Mouse (Mus musculus) heart, embryonic 11.5 days (tissue): ENCODE results near the gene Ube2e3. TPM values are rescaled to one million over a fixed set of nuclear protein-coding genes. Genes with fewer than 3 reads are reported as not detected.

Source experiments
- ATAC-seq: fragments of 200-750 bp; cut with Nextera tagmentation; replicated peaks from 2 replicates; pipeline ENCODE4 v1.8.0; 2017; ENCODE audit warnings: moderate library complexity; ENCODE audit not compliant: insufficient number of reproducible peaks, low FRiP score, low TSS enrichment
- H3K27ac ChIP-seq: fragments of 300-500 bp; sonication (generic); 2 replicates; pipeline ENCODE4 v1.5.1; 2014; ENCODE audit warnings: mild to moderate bottlenecking, low read depth, low read length
- H3K27me3 ChIP-seq: fragments of 300-500 bp; sonication (generic); 2 replicates; pipeline ENCODE4 v1.6.1; 2014; ENCODE audit warnings: mild to moderate bottlenecking, low read length, mixed read lengths; ENCODE audit not compliant: control insufficient read depth, insufficient read depth
- H3K36me3 ChIP-seq: fragments of 300-500 bp; sonication (generic); 2 replicates; pipeline ENCODE4 v1.6.1; 2014; ENCODE audit warnings: mild to moderate bottlenecking, low read length, moderate library complexity, mixed read lengths; ENCODE audit not compliant: control insufficient read depth, insufficient read depth
- H3K4me1 ChIP-seq: fragments of 300-500 bp; sonication (generic); 2 replicates; pipeline ENCODE4 v1.6.1; 2014; ENCODE audit warnings: low read length; ENCODE audit not compliant: control insufficient read depth, insufficient read depth
- H3K4me2 ChIP-seq: fragments of 300-500 bp; sonication (generic); 2 replicates; pipeline ENCODE4 v1.6.1; 2014; ENCODE audit warnings: mild to moderate bottlenecking, moderate library complexity
- H3K4me3 ChIP-seq: fragments of 300-500 bp; sonication (generic); 2 replicates; pipeline ENCODE4 v1.5.1; 2014; ENCODE audit warnings: low read depth, low read length
- H3K9ac ChIP-seq: fragments of 300-500 bp; sonication (generic); 2 replicates; pipeline ENCODE4 v1.6.1; 2014; ENCODE audit warnings: mild to moderate bottlenecking, low read depth, low read length, moderate library complexity
- H3K9me3 ChIP-seq: fragments of 300-500 bp; sonication (generic); replicated peaks from 2 replicates; pipeline ENCODE4 v1.6.1; 2016; ENCODE audit warnings: low read length; ENCODE audit not compliant: control insufficient read depth
- WGBS: fragments of 180-500 bp; shearing (Covaris S2); extraction: QIAGEN DNeasy Blood & Tissue Kit; methylation state at CpG from one replicate; pipeline ENCODE4 v1.1.7; 2014; ENCODE audit not compliant: insufficient replicate concordance; 5-methylcytosine and 5-hydroxymethylcytosine counted together
- polyA plus RNA-seq: library from polyadenylated mRNA; unstranded; fragments of >200 nt; fragmentation: Nextera tagmentation; extraction: Ambion mirVana; gene quantifications from 2 replicates; pipeline ENCODE4 v1.2.1, GENCODE M21; 2014

Ube2e3 gene
- polyA plus RNA-seq, 1 experiment from 2014 or later: 131 TPM

GRCm38 (mm10) chr2:78871971-78872860 lies 4.3 kb downstream of the Ube2e3 start:
- no peaks in the 10 kb centered on the region for H3K36me3 ChIP-seq
- peak overlapping the region; percentile 82 for H3K4me2 ChIP-seq
- H3K27ac ChIP-seq: peak overlapping the region; percentile 64
- peak overlapping the region; percentile 37 for H3K4me3 ChIP-seq
- no peak for ATAC-seq
- no peaks in the 10 kb centered on the region for H3K27me3 ChIP-seq
- no peaks in the 10 kb centered on the region for H3K9me3 ChIP-seq
- H3K9ac ChIP-seq: peak overlapping the region; percentile 68
- 45% methylated on average over 8 of the region's 8 CpGs for WGBS
- H3K4me1 ChIP-seq: peaks cover 27% of the 10 kb centered on the region

GRCm38 (mm10) chr2:78873946-78874345 lies 6.0 kb downstream of the Ube2e3 start:
- peak overlapping the region; percentile 22; the same call in 1 of the 2 replicates for H3K27ac ChIP-seq
- H3K4me3 ChIP-seq: no peak overlapping the region
- peaks cover 35% of the 10 kb centered on the region for H3K4me1 ChIP-seq

GRCm38 (mm10) chr2:78876002-78876401 lies 8.1 kb downstream of the Ube2e3 start:
- Histone ChIP-seq H3K27me3 (no peaks in the 10 kb centered on the region), H3K27ac (no peak overlapping the region)

More at GRCm38 (mm10) chr2:78873946-78874345, 6.0 kb downstream of the Ube2e3 start:
- Histone ChIP-seq H3K9me3 (no peaks in the 10 kb centered on the region), H3K36me3 (no peaks in the 10 kb centered on the region), H3K9ac (no peak overlapping the region), H3K27me3 (no peaks in the 10 kb centered on the region), H3K4me2 (peak overlapping the region; percentile 27)
- WGBS: 13% methylated on average over 2 of the region's 2 CpGs
- ATAC-seq: no peak

GRCm38 (mm10) chr2:78882068-78882467 lies 14.1 kb downstream of the Ube2e3 start:
- Histone ChIP-seq H3K36me3 (no peaks in the 10 kb centered on the region), H3K27ac (peak overlapping the region; percentile 46; the same call in 1 of the 2 replicates), H3K4me1 (peaks cover 17% of the 10 kb centered on the region), H3K9ac (no peak overlapping the region), H3K4me3 (no peak overlapping the region), H3K27me3 (no peaks in the 10 kb centered on the region), H3K9me3 (no peaks in the 10 kb centered on the region), H3K4me2 (no peak overlapping the region)
- peak; percentile 62; the same call in 1 of the 2 replicates for ATAC-seq
- WGBS: 78% methylated on average over 1 of the region's 1 CpGs

More at GRCm38 (mm10) chr2:78876002-78876401, 8.1 kb downstream of the Ube2e3 start:
- no peak overlapping the region for H3K4me3 ChIP-seq
- H3K9ac ChIP-seq: no peak overlapping the region
- H3K4me2 ChIP-seq: no peak overlapping the region
- no peaks in the 10 kb centered on the region for H3K9me3 ChIP-seq
- H3K36me3 ChIP-seq: no peaks in the 10 kb centered on the region
- H3K4me1 ChIP-seq: peaks cover 27% of the 10 kb centered on the region
- no peak for ATAC-seq

GRCm38 (mm10) chr2:78882743-78883433 lies 15.0 kb downstream of the Ube2e3 start:
- 70% methylated on average over 3 of the region's 3 CpGs for WGBS
- Histone ChIP-seq H3K27ac (peak overlapping the region; percentile 38; the same call in 1 of the 2 replicates), H3K4me3 (no peak overlapping the region), H3K36me3 (no peaks in the 10 kb centered on the region), H3K9ac (no peak overlapping the region), H3K4me1 (peaks cover 17% of the 10 kb centered on the region), H3K9me3 (no peaks in the 10 kb centered on the region), H3K27me3 (no peaks in the 10 kb centered on the region), H3K4me2 (0 out of 2 replicates have a peak overlapping the region, but pooled peaks have one; percentile 12)
- peak; percentile 77 for ATAC-seq

- no peak overlapping the region for H3K9ac ChIP-seq
- no peak for ATAC-seq
- WGBS: 76% methylated on average over 2 of the region's 2 CpGs
- H3K9me3 ChIP-seq: no peaks in the 10 kb centered on the region
- H3K4me1 ChIP-seq: peaks cover 9% of the 10 kb centered on the region
- H3K4me2 ChIP-seq: no peak overlapping the region
- H3K27ac ChIP-seq: no peak overlapping the region
- no peaks in the 10 kb centered on the region for H3K27me3 ChIP-seq
- H3K36me3 ChIP-seq: no peaks in the 10 kb centered on the region
- H3K4me3 ChIP-seq: no peak overlapping the region
Observed at GRCm38 (mm10) chr2:78886446-78886845, 18.5 kb downstream of the Ube2e3 start.

- 50% methylated on average over 3 of the region's 3 CpGs for WGBS
- Histone ChIP-seq H3K4me3 (no peak overlapping the region), H3K36me3 (no peaks in the 10 kb centered on the region), H3K9me3 (no peaks in the 10 kb centered on the region), H3K4me1 (peaks cover 7% of the 10 kb centered on the region), H3K9ac (no peak overlapping the region), H3K4me2 (no peak overlapping the region), H3K27ac (no peak overlapping the region), H3K27me3 (no peaks in the 10 kb centered on the region)
- no peak for ATAC-seq
Observed at GRCm38 (mm10) chr2:78888190-78888589, 20.3 kb downstream of the Ube2e3 start.

- Histone ChIP-seq H3K36me3 (no peaks in the 10 kb centered on the region), H3K27me3 (no peaks in the 10 kb centered on the region), H3K27ac (no peak overlapping the region), H3K9me3 (no peaks in the 10 kb centered on the region), H3K9ac (no peak overlapping the region), H3K4me2 (no peak overlapping the region), H3K4me1 (no peaks in the 10 kb centered on the region), H3K4me3 (no peak overlapping the region)
- ATAC-seq: no peak
- 88% methylated on average over 2 of the region's 2 CpGs for WGBS
Observed at GRCm38 (mm10) chr2:78895216-78895615, 27.3 kb downstream of the Ube2e3 start.
